Comparison of ENCODE assay signal across 8 mouse cellular contexts in the genomic region with DNA sequence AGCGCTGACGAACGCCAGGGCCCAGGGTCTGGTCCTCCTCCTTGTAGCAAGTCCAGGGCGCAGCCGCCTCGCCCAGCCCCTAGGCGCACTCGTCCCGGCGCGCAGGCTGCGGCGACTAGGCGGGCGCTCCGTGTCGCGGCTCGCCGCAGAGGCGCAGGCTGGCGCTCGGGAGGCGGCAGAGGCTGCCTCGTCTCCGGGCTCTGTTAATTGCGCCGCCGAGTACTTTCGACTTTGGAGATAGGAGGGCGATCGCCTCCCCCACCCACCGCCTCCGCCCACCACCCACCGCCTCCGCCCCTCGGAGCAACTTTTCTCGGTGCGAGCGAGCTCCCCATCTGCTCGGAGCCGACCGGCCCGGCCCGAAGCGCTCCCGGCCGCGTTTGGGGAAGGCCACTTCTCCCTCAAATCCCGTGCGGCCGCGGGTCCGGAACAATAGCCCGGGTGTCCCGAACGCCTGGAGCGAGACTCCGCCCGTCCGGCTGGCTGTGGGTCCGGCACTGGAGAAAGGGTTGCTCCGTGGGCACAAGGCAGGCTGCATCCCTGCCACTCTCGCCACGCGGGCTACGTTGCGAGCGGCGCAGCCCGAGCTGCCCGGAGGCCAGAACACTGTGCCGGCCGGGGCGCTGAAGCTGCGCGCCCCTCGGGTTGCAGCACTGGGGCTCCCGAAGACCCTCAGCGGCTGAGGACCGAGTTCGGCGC. TPM values are rescaled to one million over a fixed set of nuclear protein-coding genes. Genes with fewer than 3 reads are reported as not detected.
A peak's percentile ranks its signal among the peaks of the same experiment; 100 is the strongest.
DNase-seq lines count a peak whose midpoint lies in the region; ATAC-seq and TF ChIP-seq lines count a peak whose summit lies in the region.

No protein-coding gene starts in this region.

- no peak for ATAC-seq in G1E (ENCODE audit: extremely low read depth, insufficient number of reproducible peaks, low FRiP score, poor library complexity, severe bottlenecking)
- ATAC-seq in common myeloid progenitor, adult 5-6 weeks (replicated peaks; ENCODE audit: low read depth, poor library complexity, severe bottlenecking): peak; percentile 30; the same call in 1 of the 2 replicates
- ATAC-seq in liver, postnatal 0 days: peak; percentile 45
- ATAC-seq in neural tube, embryonic 15.5 days (ENCODE audit: low FRiP score): peak; percentile 72
- no peak for ATAC-seq in monocyte, adult 5-6 weeks (replicated peaks; ENCODE audit: insufficient number of reproducible peaks, low FRiP score, low TSS enrichment, poor library complexity, severe bottlenecking)

- H3K4me1 ChIP-seq in G1E (ENCODE audit: insufficient read depth, low read depth, low read length): no peaks in the 10 kb centered on the region
- H3K4me1 ChIP-seq in liver, postnatal 0 days (ENCODE audit: insufficient read depth): peaks cover 20% of the 10 kb centered on the region
- peaks cover 50% of the 10 kb centered on the region for H3K4me1 ChIP-seq in neural tube, embryonic 15.5 days

- H3K27ac ChIP-seq in liver, postnatal 0 days (ENCODE audit: low read depth): no peak overlapping the region
- peak overlapping the region; percentile 48; the same call in 1 of the 2 replicates for H3K27ac ChIP-seq in neural tube, embryonic 15.5 days (replicated peaks)

- WGBS in liver, postnatal 0 days (ENCODE audit: insufficient replicate concordance): under 1% methylated on average over 61 of the region's 83 CpGs
- under 1% methylated on average over 82 of the region's 83 CpGs for WGBS in neural tube, embryonic 15.5 days

- DNase-seq in 3134 (ENCODE audit: extremely low read depth, insufficient read length, low spot score) (peak; percentile 93), G1E (ENCODE audit: low spot score) (no peak)
- DNase-seq in heart, adult 18-20 months: peak; percentile 51 to 55
- DNase-seq in kidney, adult 18-20 months: peak; percentile 76
- DNase-seq in liver, postnatal 0 days: peak; percentile 48

- TF ChIP-seq CTCF in G1E (IDR thresholded peaks at IDR 0.05; ENCODE audit: low read depth, low read length): no peak
- TF ChIP-seq CTCF in liver, postnatal 0 days (IDR thresholded peaks at IDR 0.05; ENCODE audit: low read depth): no peak

- H3K4me3 ChIP-seq in G1E (ENCODE audit: low read depth, low read length): peak overlapping the region; percentile 51; the same call in 1 of the 2 replicates
- H3K4me3 ChIP-seq in liver, postnatal 0 days (ENCODE audit: low read depth, low read length): peak overlapping the region; percentile 69
- peak overlapping the region; percentile 58 for H3K4me3 ChIP-seq in neural tube, embryonic 15.5 days (replicated peaks)

- H3K9ac ChIP-seq in liver, postnatal 0 days (replicated peaks): peak overlapping the region; percentile 61
- H3K9ac ChIP-seq in neural tube, embryonic 15.5 days (replicated peaks): peak overlapping the region; percentile 42

- H3K4me2 ChIP-seq in liver, postnatal 0 days (ENCODE audit: low read depth, low read length): peak overlapping the region; percentile 99
- H3K4me2 ChIP-seq in neural tube, embryonic 15.5 days: peak overlapping the region; percentile 100

- no peaks in the 10 kb centered on the region for H3K36me3 ChIP-seq in G1E (replicated peaks)
- H3K36me3 ChIP-seq in liver, postnatal 0 days (replicated peaks; ENCODE audit: insufficient read depth, low read length): no peaks in the 10 kb centered on the region
- H3K36me3 ChIP-seq in neural tube, embryonic 15.5 days: no peaks in the 10 kb centered on the region

- H3K27me3 ChIP-seq in G1E (ENCODE audit: insufficient read depth, low read length): no peaks in the 10 kb centered on the region; the same call in 1 of the 2 replicates
- peaks cover 76% of the 10 kb centered on the region for H3K27me3 ChIP-seq in liver, postnatal 0 days (ENCODE audit: insufficient read depth, low read length)
- peaks cover 63% of the 10 kb centered on the region for H3K27me3 ChIP-seq in neural tube, embryonic 15.5 days (replicated peaks)

- TF ChIP-seq EP300 in liver, postnatal 0 days (IDR thresholded peaks at IDR 0.05; ENCODE audit: low read depth): no peak

- H3K9me3 ChIP-seq in G1E (replicated peaks): peaks cover 67% of the 10 kb centered on the region
- H3K9me3 ChIP-seq in liver, postnatal 0 days (ENCODE audit: low read length): no peaks in the 10 kb centered on the region
- no peaks in the 10 kb centered on the region for H3K9me3 ChIP-seq in neural tube, embryonic 15.5 days (replicated peaks)

RNA-seq across cellular contexts. Expression of gene Satb2, which starts 6.0 kb away (rescaled TPM):
- total RNA-seq in G1E (2014; fragmentation: Nextera tagmentation): not detected in 2 replicates
- total RNA-seq in G1E (2017): 0.06 and 0.38 TPM in 2 replicates
- not detected in 2 replicates for polyA plus RNA-seq in G1E (2012)
- total RNA-seq in common myeloid progenitor, adult 5-6 weeks (2017): 0.46 and 0.49 TPM in 2 replicates
- under 1 TPM; 0.21 to 0.22 TPM for total RNA-seq in heart, adult 18-20 months (2021)
- polyA plus RNA-seq in liver, postnatal 0 days (2015; fragmentation: Nextera tagmentation; extraction: Ambion mirVana): 0.05 and 0.11 TPM in 2 replicates
- polyA plus RNA-seq in neural tube, embryonic 15.5 days (2015; fragmentation: Nextera tagmentation; extraction: Ambion mirVana): 1.2 and 1.7 TPM in 2 replicates
- 0.38 to 1.1 TPM (median 0.64 TPM) in 3 replicates for total RNA-seq in monocyte, adult 5-6 weeks (2017)

Comparison
In these comparisons a context has a peak if more than half of its experiments do, and no peak if none do; other contexts are left out.
1. ATAC-seq: peak in common myeloid progenitor, adult 5-6 weeks (single experiment), liver, postnatal 0 days (single experiment) and neural tube, embryonic 15.5 days (single experiment); none in G1E (single experiment) and monocyte, adult 5-6 weeks (single experiment).
2. Peak in every context shown above with its lines, with median percentiles within 50 percentile points of each other: H3K4me3 ChIP-seq.